ENCODE assay signal across 15 mouse cellular contexts in genomic region chr2:102183720-102184480, GRCm38 (mm10). TPM values are rescaled to one million over a fixed set of nuclear protein-coding genes. Genes with fewer than 3 reads are reported as not detected.
DNase-seq lines count a peak whose midpoint lies in the region; ATAC-seq and TF ChIP-seq lines count a peak whose summit lies in the region.
"Had no signal": no experiment of that assay in that cellular context is flagged by ENCODE, and none has a peak within 500 bp of the region (broad histone marks: within the 10 kb centered on the region; RNA-seq: fewer than 3 reads in every experiment).

No protein-coding gene starts in this region.

- 0 out of 2 replicates have a peak, but pooled peaks cover 6% of the 10 kb centered on the region for H3K36me3 ChIP-seq in forebrain, embryonic 12.5 days (replicated peaks)
- H3K36me3 ChIP-seq in forebrain, embryonic 10.5 days (replicated peaks): peaks cover 18% of the 10 kb centered on the region
- no peaks in the 10 kb centered on the region for H3K36me3 ChIP-seq in hindbrain, postnatal 0 days (ENCODE audit: insufficient read depth, low read length)
- H3K36me3 ChIP-seq in stomach, embryonic 14.5 days (ENCODE audit: control insufficient read depth, insufficient read depth, low read length): no peaks in the 10 kb centered on the region

- no peaks in the 10 kb centered on the region for H3K27me3 ChIP-seq in forebrain, embryonic 12.5 days
- H3K27me3 ChIP-seq in forebrain, embryonic 10.5 days (ENCODE audit: poor library complexity, severe bottlenecking): no peaks in the 10 kb centered on the region
- no peaks in the 10 kb centered on the region for H3K27me3 ChIP-seq in hindbrain, postnatal 0 days (ENCODE audit: insufficient read depth, low read length)
- no peaks in the 10 kb centered on the region for H3K27me3 ChIP-seq in stomach, embryonic 14.5 days (ENCODE audit: control insufficient read depth, insufficient read depth, low read length)

- no peak for TF ChIP-seq CTCF in hindbrain, postnatal 0 days (IDR thresholded peaks at IDR 0.05; ENCODE audit: low read depth)

- 77% methylated on average over 7 of the region's 7 CpGs for WGBS in forebrain, embryonic 12.5 days
- WGBS in forebrain, embryonic 10.5 days: 80% methylated on average over 7 of the region's 7 CpGs
- 80% methylated on average over 7 of the region's 7 CpGs for WGBS in hindbrain, postnatal 0 days
- WGBS in stomach, embryonic 14.5 days: 59% methylated on average over 7 of the region's 7 CpGs

- no peak overlapping the region for H3K4me3 ChIP-seq in forebrain, embryonic 12.5 days (replicated peaks)
- no peak overlapping the region for H3K4me3 ChIP-seq in forebrain, embryonic 10.5 days
- no peak overlapping the region for H3K4me3 ChIP-seq in hindbrain, postnatal 0 days (ENCODE audit: low read length)
- no peak overlapping the region for H3K4me3 ChIP-seq in stomach, embryonic 14.5 days (ENCODE audit: low read depth, low read length)
- H3K4me3 ChIP-seq: erythroblast, embryonic 14.5 days had no signal

- H3K9me3 ChIP-seq in forebrain, embryonic 12.5 days: no peaks in the 10 kb centered on the region
- H3K9me3 ChIP-seq in forebrain, embryonic 10.5 days: no peaks in the 10 kb centered on the region
- no peaks in the 10 kb centered on the region for H3K9me3 ChIP-seq in hindbrain, postnatal 0 days (ENCODE audit: low read length)
- H3K9me3 ChIP-seq in stomach, embryonic 14.5 days (ENCODE audit: control insufficient read depth, low read depth, low read length): no peaks in the 10 kb centered on the region

- no peak overlapping the region for H3K27ac ChIP-seq in forebrain, embryonic 12.5 days
- no peak overlapping the region for H3K27ac ChIP-seq in forebrain, embryonic 10.5 days
- no peak overlapping the region for H3K27ac ChIP-seq in hindbrain, postnatal 0 days
- H3K27ac ChIP-seq in stomach, embryonic 14.5 days (ENCODE audit: low read length): no peak overlapping the region

- no peak for ATAC-seq in forebrain, embryonic 12.5 days (ENCODE audit: low FRiP score)
- ATAC-seq in hindbrain, postnatal 0 days: no peak
- no peak for ATAC-seq in stomach, embryonic 14.5 days (ENCODE audit: insufficient number of reproducible peaks, insufficient read depth, low FRiP score, low read depth)
- no peak for ATAC-seq in granulocyte monocyte progenitor cell, adult 5-6 weeks (replicated peaks; ENCODE audit: poor library complexity, severe bottlenecking)

- no peak overlapping the region for H3K9ac ChIP-seq in forebrain, embryonic 12.5 days
- H3K9ac ChIP-seq in hindbrain, postnatal 0 days (replicated peaks; ENCODE audit: low read length): no peak overlapping the region
- no peak overlapping the region for H3K9ac ChIP-seq in stomach, embryonic 14.5 days (replicated peaks; ENCODE audit: low read depth, low read length)

- H3K4me1 ChIP-seq in forebrain, embryonic 12.5 days: peaks cover 30% of the 10 kb centered on the region
- peaks cover 37% of the 10 kb centered on the region for H3K4me1 ChIP-seq in forebrain, embryonic 10.5 days
- peaks cover 15% of the 10 kb centered on the region for H3K4me1 ChIP-seq in hindbrain, postnatal 0 days (ENCODE audit: insufficient read depth, low read length)
- peaks cover 16% of the 10 kb centered on the region; the same call in 1 of the 2 replicates for H3K4me1 ChIP-seq in stomach, embryonic 14.5 days (ENCODE audit: control insufficient read depth, insufficient read depth, low read length)

- no peak for DNase-seq in forebrain, embryonic 10.5 days (ENCODE audit: extremely low spot score, low spot score)
- peak; percentile 27 for DNase-seq in R1 (ENCODE audit: low read depth, low spot score)
- DNase-seq in hindbrain, postnatal 0 days (ENCODE audit: low spot score): no peak
- DNase-seq in frontal cortex, adult 2 months (ENCODE audit: extremely low spot score in 1 of 2, low spot score in 1 of 2): no peak
- DNase-seq in cerebellum, adult 9-11 months: no peak
- DNase-seq: adrenal gland, postnatal 10 days; cerebellum, adult 2 months; heart, postnatal 14 days; kidney, postnatal 10 days; lung, postnatal 10 days; right cerebral cortex, postnatal 4 days had no signal

- H3K4me2 ChIP-seq in forebrain, embryonic 12.5 days: peak overlapping the region; percentile 83
- peak overlapping the region; percentile 84; the same call in 1 of the 2 replicates for H3K4me2 ChIP-seq in hindbrain, postnatal 0 days (ENCODE audit: low read depth, low read length)
- peak overlapping the region; percentile 78 for H3K4me2 ChIP-seq in stomach, embryonic 14.5 days (replicated peaks; ENCODE audit: low read depth, low read length)

RNA-seq across cellular contexts. Expression of gene Ldlrad3, which starts 2.3 kb away (rescaled TPM):
- 56.7 and 56.8 TPM in 2 replicates for polyA plus RNA-seq in forebrain, embryonic 12.5 days (2016; fragmentation: Nextera tagmentation; extraction: Ambion mirVana)
- 53.1 and 54.6 TPM in 2 replicates for polyA plus RNA-seq in forebrain, embryonic 10.5 days (2016; fragmentation: Nextera tagmentation; extraction: Ambion mirVana)
- 30.1 and 32.4 TPM in 2 replicates for total RNA-seq in hindbrain, postnatal 0 days (2014; rRNA removed)
- 20.7 and 21.6 TPM in 2 replicates for polyA plus RNA-seq in hindbrain, postnatal 0 days (2015; fragmentation: Nextera tagmentation; extraction: Ambion mirVana)
- 52.0 and 52.3 TPM in 2 replicates for polyA plus RNA-seq in stomach, embryonic 14.5 days (2014; fragmentation: Nextera tagmentation; extraction: Ambion mirVana)
- 11.0 and 12.1 TPM in 2 replicates for polyA plus RNA-seq in frontal cortex, adult 2 months (2012; rRNA removed)
- total RNA-seq in granulocyte monocyte progenitor cell, adult 5-6 weeks (2014; fragmentation: Nextera tagmentation): 21.6 and 25.7 TPM in 2 replicates
- 30.3 and 30.6 TPM in 2 replicates for total RNA-seq in granulocyte monocyte progenitor cell, adult 5-6 weeks (2017)
- polyA plus RNA-seq: erythroblast, embryonic 14.5 days had no signal
